Mouse (Mus musculus) thymus, adult 2 months (tissue): Measurements from ENCODE around the gene Ankrd44. TPM values are rescaled to one million over a fixed set of nuclear protein-coding genes. Genes with fewer than 3 reads are reported as not detected.

Experiments
- DNase-seq: peaks from one replicate; pipeline ENCODE4 v3.0.0; 2021
- H3K27ac ChIP-seq: fragments of 200-500 bp; 2 replicates; pipeline ENCODE4 v1.5.1; 2012; ENCODE audit warnings: low read length, control low read depth; ENCODE audit not compliant: control insufficient read depth, insufficient read depth
- H3K27me3 ChIP-seq: fragments of 200-500 bp; 2 replicates; pipeline ENCODE4 v1.6.1; 2012; ENCODE audit warnings: mild to moderate bottlenecking, low read length, moderate library complexity, mixed read lengths; ENCODE audit not compliant: control insufficient read depth, insufficient read depth
- H3K36me3 ChIP-seq: fragments of 200-500 bp; 2 replicates; pipeline ENCODE4 v1.6.1; 2012; ENCODE audit warnings: mild to moderate bottlenecking, low read length, moderate library complexity; ENCODE audit not compliant: control insufficient read depth, insufficient read depth
- H3K4me1 ChIP-seq: fragments of 200-500 bp; replicated peaks from 2 replicates; pipeline ENCODE4 v1.6.1; 2012; ENCODE audit warnings: low read length; ENCODE audit not compliant: control insufficient read depth, insufficient read depth
- H3K4me3 ChIP-seq: fragments of 200-500 bp; 2 replicates; pipeline ENCODE4 v1.5.1; 2012; ENCODE audit warnings: mild to moderate bottlenecking, low read length, control low read depth, moderate library complexity; ENCODE audit not compliant: control insufficient read depth, insufficient read depth
- CTCF ChIP-seq: fragments of 200-500 bp; IDR thresholded peaks from 2 replicates; pipeline ENCODE4 v1.5.1; 2012; ENCODE audit warnings: mild to moderate bottlenecking, control low read depth, low read length, moderate library complexity, borderline replicate concordance; ENCODE audit not compliant: control insufficient read depth, poor library complexity, insufficient read depth; ENCODE audit errors: extremely low read depth
- POLR2A ChIP-seq: fragments of 200-500 bp; IDR thresholded peaks from 2 replicates; pipeline ENCODE4 v1.6.1; 2012; ENCODE audit warnings: mild to moderate bottlenecking, low read length, control low read depth, moderate library complexity; ENCODE audit not compliant: control insufficient read depth, poor library complexity, insufficient read depth; ENCODE audit errors: extremely low read depth
- WGBS: fragments of 180-500 bp; shearing (Covaris S2); methylation state at CpG from one replicate; pipeline ENCODE4 v1.1.7; 2018; 5-methylcytosine and 5-hydroxymethylcytosine counted together
- polyA plus RNA-seq: library from polyadenylated mRNA; depleted of rRNA; stranded (reverse); fragments of >200 nt; gene quantifications from 2 replicates; pipeline ENCODE4 v1.2.3, GENCODE M21; 2012; rRNA removed

Ankrd44 gene
- polyA plus RNA-seq, 1 experiment: 92.9 TPM

DNA sequence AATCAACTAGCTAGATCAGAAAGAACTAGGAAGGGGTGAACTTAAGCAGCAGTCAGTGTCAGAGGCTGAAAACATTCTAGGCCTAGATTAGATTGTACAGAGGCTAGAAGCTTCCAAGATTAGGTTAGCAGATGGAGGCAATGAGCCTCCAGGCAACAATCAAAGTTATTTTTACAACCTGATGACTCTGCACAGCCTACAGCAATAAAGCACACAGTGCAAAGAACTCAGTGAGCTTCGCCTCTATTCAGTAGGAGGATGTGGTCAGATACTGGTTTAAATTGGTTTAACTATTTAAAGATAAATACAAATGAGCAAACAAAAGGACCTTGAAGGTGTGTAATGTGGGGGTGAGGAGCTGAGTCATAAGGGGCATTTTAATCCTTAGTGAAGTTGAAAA lies 325.9 kb downstream of the Ankrd44 start:
- WGBS: 35% methylated on average over 1 of the region's 1 CpGs
- TF ChIP-seq CTCF: no peak
- no peak for TF ChIP-seq POLR2A

DNA sequence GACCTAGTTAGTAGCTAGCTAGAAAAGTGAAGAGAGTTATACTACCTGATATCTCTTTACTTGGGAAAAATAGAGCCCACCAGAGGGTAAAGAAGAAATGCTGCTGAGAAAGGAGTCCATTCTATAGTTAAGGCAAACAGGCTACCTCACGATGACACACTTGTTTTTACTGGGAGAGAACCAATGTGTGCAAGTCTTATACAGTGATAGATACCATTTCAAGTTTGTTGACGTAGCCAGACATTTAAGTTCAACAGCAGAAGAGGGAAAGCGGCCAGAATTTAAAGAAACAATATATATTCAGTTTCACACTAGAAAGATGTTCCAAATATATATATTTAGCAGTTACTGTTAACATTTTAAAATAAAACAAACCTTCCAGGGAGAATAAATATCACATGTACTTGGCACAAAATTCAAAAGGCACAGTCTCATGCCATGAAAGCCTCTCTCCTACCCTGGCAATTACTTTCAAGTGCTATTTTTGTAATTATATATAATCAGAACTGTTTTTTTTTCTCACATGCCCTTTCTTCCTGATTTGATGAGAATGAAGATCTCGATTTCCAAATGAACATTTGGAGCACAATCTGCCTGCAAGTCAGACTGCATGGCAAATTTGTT lies 328.5 kb downstream of the Ankrd44 start:
- no peaks in the 10 kb centered on the region for H3K36me3 ChIP-seq
- TF ChIP-seq POLR2A: no peak
- TF ChIP-seq CTCF: no peak
- no peak overlapping the region for H3K27ac ChIP-seq
- H3K4me1 ChIP-seq: no peaks in the 10 kb centered on the region
- no peaks in the 10 kb centered on the region for H3K27me3 ChIP-seq
- WGBS: 91% methylated on average over 4 of the region's 4 CpGs
- no peak for DNase-seq
- no peak overlapping the region for H3K4me3 ChIP-seq

More for the DNA sequence above, 325.9 kb downstream of the Ankrd44 start:
- no peak for DNase-seq
- Histone ChIP-seq H3K4me1 (no peaks in the 10 kb centered on the region), H3K27me3 (no peaks in the 10 kb centered on the region), H3K4me3 (no peak overlapping the region), H3K27ac (no peak overlapping the region), H3K36me3 (no peaks in the 10 kb centered on the region)

DNA sequence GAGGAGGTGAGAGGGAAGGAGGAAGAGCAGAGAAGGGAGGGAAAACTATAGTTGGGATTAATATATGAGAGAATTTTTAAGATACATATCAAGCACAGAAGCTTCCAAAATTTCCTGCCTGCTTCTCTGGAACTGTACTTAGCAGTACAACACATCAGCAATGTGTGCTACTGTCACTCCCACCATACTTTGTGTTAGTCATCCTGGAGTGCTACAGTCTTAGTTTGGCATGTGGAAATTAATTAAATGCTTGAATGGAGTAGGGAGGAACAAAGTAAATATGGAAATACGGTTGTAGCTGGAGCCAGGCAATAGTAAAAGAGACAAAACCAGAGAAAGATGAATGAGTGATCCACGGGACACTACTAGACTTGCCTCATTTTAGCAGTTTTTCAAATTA lies 330.0 kb downstream of the Ankrd44 start:
- no peak for TF ChIP-seq CTCF
- DNase-seq: no peak
- Histone ChIP-seq H3K36me3 (no peaks in the 10 kb centered on the region), H3K4me3 (no peak overlapping the region), H3K27me3 (no peaks in the 10 kb centered on the region), H3K27ac (no peak overlapping the region), H3K4me1 (no peaks in the 10 kb centered on the region)
- WGBS: 94% methylated on average over 2 of the region's 2 CpGs

Other genes with a start within 250 kb of the Ankrd44 start
- 90.6 and 110 TPM in 2 replicates for gene Sf3b1, start 101.1 kb upstream of the Ankrd44 start, polyA plus RNA-seq
- 5.5 and 6.6 TPM in 2 replicates for gene Coq10b, start 126.4 kb upstream of the Ankrd44 start, polyA plus RNA-seq
- gene Hspe1, start 161.7 kb upstream of the Ankrd44 start, polyA plus RNA-seq: 33.2 and 38.3 TPM in 2 replicates
- 28.3 and 31.5 TPM in 2 replicates for gene Hspd1, start 161.9 kb upstream of the Ankrd44 start, polyA plus RNA-seq
- gene Mob4, start 204.8 kb upstream of the Ankrd44 start, polyA plus RNA-seq: 10.7 and 12.4 TPM in 2 replicates